Mouse (Mus musculus): ENCODE measurements around the gene Upp2. TPM values are rescaled to one million over a fixed set of nuclear protein-coding genes. Genes with fewer than 3 reads are reported as not detected.

Gene Upp2
- total RNA-seq (2022) = 1 to 10 TPM; 1.5 to 2.8 (median 2.2) TPM

DNA sequence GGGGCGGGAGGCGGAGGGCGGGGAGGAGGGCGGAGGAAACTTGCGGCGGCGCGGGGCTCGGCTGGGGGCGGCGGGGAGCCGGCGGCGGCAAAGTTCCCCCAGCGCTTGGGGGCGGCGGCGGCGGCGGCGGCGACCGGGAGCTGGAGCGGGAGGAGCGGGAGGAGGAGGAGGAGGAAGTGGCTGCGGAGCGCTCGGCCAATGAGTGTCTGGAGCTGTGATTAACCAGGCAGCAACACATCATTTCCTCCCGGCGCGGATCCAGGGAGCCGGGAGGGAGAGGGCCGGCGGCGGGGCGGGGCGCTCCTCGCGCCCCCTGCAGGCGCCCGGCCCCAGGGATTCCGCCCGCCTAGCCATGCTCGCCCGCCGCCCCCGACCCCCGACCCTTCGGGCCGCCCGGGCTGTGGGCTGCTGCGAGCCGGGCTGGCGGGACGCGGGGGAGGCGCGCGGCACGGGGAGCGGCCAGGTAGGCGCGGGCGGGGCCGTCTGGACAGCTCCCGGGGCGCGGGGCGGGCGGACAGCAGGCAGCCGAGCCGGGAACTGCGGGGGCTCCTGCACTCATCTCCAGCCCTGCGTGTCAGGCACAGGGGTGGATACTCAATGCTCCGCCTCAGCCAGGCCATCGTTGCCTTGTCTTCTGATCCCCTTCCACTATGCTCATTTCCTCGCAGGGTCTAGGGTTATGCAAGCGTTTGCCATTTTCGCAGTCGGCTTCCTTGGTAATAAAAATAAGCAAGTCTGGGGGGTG lies at the start of gene Upp2, which contains the start of gene Acvr1:
Gene Upp2, plus strand, starts transcription at position 233 of the 745 bp plus-strand sequence.
Gene Acvr1, minus strand, starts transcription at position 92 of the 745 bp plus-strand sequence.
- DNase-seq (ENCODE audit: low spot score in 2 of 2) = peak; percentile 82 to 90

DNA sequence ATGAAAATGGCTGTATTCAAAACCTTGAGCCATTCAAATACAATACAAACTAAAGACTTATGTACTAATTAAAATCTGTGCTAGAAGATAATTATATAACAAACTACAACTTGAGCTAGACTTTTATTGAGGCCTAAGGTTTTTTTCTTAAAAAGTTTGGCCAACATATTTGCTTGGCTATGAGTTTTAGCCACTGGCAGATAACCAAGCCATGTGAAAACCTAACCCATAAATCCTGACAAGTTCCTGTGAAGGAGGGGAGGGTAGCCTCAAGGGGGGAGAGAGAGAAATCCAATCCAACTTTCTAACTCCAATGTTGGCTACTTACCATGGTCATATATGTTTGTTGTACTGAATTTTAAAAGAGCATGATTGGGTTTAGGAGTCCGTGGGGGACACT lies 48.6 kb upstream of the Upp2 start:
- no peak for DNase-seq (ENCODE audit: low spot score in 2 of 2)

DNA sequence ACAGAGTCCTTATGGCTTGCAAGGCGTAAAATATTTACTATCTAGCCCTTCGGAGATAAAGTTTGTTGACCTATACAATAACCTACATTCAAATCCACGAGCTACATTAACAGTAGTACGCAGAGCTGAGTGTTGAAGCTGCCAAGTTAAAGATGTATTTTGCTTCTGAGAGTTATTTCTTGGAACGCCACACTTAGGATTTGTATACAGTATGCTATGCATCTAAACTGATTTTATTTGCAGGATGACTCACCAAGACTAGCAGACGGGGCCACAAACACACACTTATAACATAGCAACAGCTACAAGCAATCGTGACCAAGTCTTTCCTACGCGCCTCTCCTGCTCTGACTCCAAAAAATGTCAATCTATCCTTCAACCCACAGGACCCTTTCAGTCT lies 46.4 kb upstream of the Upp2 start:
- DNase-seq (ENCODE audit: low spot score in 2 of 2) = no peak

DNA sequence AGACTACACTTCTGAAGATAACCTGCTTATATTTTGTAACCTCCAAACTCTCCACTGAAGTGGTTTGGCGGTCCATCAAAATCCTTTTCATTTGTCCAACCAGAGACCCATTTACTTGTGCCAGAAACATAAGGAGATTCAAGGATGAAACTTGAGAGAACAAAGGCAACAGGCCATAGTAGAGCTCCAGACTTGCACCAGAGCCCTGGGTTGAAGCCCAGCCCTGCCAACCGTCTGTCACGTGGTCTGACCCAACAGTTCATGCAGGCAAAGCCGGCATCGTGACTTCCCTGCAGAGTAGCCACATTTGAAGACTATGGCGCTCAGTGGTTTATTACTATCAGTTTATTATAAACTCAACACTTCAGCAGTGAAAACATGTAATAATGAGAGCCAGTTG lies 45.5 kb upstream of the Upp2 start:
- DNase-seq (ENCODE audit: low spot score in 2 of 2) = no peak

DNA sequence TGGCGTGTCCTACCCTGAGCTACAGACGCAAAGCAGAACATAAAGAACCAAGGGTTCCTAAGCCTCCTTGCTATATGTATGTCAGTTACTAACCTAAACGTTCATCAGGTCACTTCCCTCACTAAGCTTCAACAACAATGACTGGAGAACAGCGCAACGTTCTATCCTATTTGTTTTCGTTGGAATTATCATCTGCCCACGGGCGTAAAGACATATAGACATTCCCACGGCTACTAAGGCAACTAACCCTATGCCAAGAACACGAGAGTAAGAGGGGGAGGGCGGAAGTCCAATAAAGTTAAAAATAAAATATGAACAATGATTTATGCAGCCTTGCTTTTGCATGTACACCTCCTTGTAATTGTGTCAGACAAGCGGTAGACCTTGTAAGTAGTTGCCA lies 44.0 kb upstream of the Upp2 start:
- no peak for DNase-seq (ENCODE audit: low spot score in 2 of 2)

DNA sequence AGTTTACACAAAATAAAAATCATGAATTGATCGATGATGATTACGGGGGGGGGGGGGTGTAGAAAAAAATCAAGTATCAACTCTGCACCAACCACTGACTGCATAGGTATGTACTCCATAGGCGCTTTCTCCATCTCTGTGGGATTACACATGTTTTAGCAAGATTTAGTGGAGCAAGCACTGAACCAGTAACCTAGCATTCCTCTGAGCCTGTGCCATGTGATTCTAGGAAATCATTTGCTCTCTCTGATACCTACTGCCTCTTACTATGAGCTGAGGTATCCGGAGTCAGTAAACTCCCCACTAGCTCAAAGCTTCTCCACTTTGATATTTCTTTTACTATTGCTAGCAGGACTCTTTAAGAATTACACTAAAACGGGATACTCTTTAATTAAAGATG lies 43.2 kb upstream of the Upp2 start:
- DNase-seq (ENCODE audit: low spot score in 2 of 2) = no peak

DNA sequence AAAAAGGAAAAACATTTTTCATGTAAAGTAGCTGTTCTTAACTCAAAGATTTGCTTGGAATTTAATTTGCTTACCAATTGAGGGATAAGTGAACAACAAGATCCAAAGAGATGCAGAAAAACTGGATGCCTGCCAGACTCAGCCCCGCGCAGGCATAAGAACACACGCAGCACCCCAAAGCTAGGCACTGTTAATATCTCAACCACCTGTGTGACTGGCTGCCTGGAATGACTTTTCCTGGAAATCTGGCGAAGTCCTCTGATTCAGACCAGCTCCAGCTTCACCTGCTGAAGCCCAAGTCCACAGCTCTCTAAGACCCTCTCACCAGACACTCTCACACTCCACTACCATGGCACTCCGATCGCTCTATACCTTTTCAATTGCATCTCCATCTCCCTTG lies 42.7 kb upstream of the Upp2 start:
- DNase-seq (ENCODE audit: low spot score in 2 of 2) = no peak

DNA sequence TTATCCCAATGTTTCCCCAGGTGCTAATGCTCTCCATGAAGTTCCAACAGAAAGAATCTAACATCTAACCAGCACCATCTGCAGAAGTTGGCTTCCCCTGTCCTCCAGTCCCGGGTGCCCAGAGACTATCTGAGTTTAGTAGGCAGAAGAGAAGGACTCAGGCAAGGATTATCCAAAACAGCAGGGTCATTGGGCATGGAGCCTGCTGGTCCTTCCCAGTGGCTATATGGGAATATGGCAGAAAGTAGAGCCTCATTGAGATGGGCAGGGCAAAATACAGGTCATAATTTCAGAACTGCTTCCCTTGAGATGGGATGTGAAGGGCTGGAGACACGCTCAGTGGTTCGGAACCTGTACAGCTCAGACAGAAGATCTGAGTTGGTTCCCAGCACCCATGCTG lies 39.3 kb upstream of the Upp2 start:
- no peak for DNase-seq (ENCODE audit: low spot score in 2 of 2)

DNA sequence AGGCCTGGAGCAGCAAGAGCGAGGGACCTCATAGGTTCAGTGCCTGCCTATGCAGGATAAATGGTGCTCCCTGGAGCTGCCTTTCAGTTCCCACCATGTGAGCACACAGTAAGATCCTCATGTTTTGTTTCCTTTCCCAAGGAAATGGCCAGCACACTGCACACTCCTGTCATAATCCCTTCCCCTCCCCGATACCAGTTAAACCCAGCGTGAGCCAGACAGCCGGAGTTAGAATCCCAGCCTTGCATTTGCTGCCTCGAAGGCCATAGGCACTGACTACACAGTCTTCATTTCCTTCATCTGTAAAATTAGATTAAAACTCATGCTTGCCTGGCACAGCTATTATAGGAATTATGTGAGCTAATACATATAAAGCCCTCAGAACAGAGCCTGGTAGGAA lies 37.7 kb upstream of the Upp2 start:
- DNase-seq (ENCODE audit: low spot score in 2 of 2) = no peak

DNA sequence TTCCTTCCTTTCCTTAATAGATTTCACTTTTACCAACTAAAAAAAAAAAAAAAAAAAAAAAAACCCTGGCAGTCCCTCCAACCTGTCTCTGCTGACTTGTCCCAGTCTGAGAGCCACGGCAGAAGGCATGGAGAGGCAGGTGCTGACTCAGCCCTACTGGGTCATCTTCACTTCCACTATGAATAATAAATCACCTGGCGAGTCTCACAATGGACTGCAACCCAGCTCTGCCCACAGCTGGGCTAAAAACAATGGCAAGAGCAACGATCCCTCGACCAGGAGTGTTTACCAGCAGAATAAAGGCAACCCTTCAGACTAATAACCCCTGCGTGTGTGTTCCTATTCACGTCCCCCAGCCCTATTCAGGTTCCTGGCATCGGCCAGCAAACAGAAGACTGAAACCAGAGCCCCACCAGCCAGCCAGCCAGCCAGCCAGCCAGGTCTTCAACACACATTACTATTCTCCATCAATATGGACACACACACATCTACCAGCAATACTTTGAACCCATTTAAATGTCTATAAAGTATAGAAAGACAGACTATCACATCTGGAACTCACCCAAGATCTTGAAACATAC lies 37.1 kb upstream of the Upp2 start:
- peak in 1 of 2 experiments; percentile 29 for DNase-seq (ENCODE audit: low spot score in 2 of 2)

DNA sequence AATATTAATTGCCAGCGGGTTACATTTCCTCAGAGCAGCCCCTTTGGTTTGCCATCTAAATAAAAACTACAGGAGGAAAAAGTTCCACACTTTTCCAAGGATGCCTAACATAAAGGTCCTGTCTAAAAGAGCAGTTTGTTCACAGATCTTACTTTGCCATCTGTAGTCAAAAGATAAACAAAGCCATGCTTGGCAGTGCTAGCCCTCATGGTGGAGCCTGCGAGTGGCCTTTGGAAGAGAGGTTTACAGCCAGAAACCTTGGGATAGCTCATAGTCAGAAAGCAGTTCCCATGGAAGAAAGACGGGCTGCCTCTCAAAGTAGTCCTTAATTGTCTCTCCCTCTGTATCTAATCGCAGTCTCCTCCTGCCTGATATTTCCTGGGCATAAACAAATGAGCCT lies 36.6 kb upstream of the Upp2 start:
- DNase-seq (ENCODE audit: low spot score in 2 of 2) = no peak

DNA sequence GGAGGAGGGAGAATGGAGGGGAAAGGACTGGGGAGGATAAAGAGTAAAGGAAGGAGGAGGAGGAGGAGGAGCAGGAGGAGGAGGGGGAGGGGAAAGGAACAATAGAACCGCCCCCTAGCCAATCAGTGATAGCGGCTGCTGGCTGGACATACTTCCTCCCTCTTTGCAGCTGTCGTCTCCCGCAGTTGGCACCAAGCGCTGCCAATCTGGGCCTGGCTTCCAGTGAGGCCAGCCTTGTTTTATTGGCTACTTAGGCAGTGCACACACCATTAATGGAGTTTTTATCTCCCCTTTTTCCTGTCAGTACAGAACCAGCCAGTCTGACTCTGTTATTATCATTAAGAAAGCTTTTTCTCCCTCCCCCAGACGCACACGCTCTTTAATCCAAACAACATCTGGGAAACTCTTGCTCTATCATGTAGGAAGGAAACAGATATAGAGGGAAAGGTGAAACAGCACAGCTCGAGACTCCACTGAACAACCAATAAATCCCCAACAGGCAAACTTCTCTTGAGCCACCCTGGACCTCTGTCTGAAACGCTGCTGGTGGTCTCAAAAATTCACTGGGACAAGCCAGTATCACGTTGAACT lies 34.7 kb upstream of the Upp2 start:
- peak; percentile 59 to 81 for DNase-seq (ENCODE audit: low spot score in 2 of 2)

DNA sequence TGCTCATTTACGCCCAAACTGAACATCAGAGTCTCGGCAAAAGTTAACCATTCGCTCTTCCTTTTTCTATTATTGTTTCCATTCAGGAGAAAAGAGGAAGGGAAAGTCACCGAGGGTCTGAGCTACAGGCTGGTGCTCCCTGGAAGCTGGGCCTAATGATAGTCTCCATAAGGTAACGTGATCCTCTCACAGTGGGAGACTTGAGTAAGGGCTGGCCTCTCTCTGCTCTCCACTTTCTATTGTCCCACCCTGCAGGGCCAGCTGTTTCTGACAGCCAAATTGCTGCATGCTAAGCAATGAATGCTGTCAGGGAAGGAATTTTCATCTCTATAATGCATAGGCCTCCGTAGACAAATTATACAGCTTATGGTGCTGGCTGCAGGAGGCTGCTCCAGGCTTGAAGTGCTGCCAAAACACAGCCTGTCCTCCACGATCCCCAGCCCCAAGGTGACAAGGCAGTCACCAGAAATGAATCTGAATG lies 33.5 kb upstream of the Upp2 start:
- no peak for DNase-seq (ENCODE audit: low spot score in 2 of 2)

DNA sequence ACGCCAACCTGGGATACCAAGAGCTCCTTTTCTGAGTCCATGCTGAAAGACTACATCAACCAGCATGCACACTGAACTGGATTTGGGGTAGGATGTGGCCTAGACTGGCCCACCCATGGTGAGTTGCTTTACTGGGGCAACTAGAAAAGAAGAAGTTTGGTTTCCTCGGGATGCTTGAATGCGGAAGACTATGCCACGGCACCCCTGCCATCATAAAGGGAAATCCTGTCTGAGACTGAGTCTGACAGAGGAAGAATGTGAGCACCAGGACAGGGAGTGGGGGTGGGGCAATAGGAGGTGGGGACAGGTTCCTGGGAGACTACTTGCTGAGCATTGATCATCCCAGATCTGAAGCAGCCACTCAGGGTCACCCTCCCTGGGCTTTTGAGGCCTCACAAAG lies 32.7 kb upstream of the Upp2 start:
- DNase-seq (ENCODE audit: low spot score in 2 of 2) = no peak

DNA sequence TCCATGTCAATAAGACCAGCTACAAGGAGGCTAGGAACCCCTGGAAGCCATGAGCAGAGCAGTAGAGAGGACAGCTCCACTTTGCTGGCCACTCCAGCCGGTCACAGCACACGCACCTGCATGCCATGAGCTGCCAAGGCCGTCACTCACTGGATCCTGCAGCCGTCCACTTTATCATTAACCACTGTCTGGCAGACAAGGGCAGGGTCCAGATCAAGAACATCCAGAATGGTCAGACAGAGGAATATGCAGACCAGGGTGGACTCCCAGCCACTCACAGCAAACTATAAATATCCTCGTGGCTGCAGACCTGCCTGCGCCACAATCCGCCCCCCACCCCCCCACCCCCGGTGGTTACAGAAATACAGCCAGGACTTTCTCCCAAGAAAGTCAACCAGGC lies 31.9 kb upstream of the Upp2 start:
- no peak for DNase-seq (ENCODE audit: low spot score in 2 of 2)

DNA sequence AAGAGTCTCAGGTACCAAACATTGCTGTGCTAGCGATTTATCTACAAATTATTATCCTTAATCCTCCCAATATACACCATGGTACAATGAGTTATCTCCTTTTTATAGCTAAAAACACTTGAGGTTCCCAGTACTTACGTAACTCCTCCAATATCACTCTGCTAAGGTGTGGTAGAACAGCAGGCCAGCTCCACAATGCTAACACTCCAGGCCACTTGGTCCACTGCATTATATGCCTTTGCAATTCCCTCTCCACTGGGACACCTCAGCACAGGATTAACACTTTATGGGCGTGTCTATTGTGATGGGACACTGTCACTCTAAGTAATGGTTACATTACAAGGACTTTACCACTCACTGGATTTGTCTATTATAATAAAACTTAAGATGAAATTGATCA lies 30.3 kb upstream of the Upp2 start:
- no peak for DNase-seq (ENCODE audit: low spot score in 2 of 2)

DNA sequence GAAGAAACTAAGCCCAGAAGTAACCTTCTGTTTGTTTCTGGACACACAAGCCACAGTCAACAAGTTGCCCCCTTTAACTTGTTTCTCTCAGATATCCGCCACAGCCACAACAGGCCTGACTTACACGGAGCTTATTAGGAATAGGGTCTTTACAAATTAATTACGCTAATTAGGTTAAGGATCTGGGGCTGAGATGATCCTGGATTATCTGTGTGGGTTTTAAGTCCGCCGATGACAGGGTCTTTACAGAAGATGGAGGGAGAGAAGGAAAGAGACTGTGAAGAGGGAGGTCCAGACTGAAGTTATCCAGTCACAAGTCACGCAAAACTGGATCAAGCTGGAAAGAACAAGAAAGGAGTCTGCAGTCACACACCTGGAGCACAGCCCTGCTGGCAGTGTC lies 28.9 kb upstream of the Upp2 start:
- DNase-seq (ENCODE audit: low spot score in 2 of 2) = no peak

DNA sequence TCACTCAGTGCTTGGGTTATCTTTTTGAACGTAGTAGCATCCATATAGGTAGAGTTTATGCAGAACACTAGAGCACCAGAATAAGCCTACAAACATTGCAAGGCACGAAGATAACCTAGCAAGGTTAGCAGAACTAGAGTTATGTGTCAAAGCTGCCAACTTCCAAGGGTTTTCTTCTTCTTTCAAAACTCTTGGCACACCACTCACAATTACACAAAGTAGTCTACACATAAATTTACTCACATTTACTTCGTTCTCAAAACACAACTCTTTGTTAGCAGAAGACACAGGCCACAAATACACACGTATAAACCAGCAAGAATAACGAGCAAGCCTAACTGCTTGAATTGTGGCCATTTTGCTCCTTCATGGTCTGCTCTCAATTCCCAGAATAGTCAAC lies 23.8 kb upstream of the Upp2 start:
- DNase-seq (ENCODE audit: low spot score in 2 of 2) = no peak

DNA sequence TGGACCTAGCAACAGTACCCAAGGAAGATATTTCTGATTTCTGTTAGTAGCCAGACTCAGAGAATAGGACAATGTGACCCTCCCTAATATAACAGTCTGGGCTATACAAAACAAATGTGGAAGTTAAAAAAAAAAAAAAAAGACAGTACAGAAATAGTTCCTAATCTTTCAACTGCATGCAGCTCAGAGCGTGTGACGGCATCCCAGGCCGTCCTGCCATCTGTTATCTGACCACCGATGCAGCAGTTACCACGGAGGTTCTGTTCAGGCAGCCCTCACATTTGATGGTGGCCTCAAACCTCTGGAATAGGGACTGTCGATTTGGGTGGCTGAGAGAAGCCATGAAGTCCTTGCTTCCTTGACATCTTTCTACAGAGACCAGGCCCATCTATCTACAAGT lies 22.7 kb upstream of the Upp2 start:
- no peak for DNase-seq (ENCODE audit: low spot score in 2 of 2)

DNA sequence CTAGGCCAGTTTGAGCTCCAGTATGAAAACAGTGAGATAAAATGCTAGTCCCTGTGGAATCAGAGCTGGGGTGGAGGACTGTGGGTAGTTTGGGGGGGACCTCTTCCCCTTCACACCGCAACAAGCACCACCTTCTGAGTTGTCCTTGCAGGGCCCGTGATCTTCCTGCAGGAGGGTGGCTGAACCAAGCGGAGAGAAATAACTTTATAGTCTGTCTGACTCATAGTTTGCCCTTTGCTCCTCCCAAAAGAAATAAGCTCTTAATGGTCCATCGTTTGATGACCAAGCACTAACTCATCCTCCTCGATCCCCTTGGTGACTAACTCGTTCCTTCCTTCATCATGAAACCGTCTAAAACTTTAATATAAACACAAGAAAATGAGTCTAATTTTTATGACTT lies 20.8 kb upstream of the Upp2 start:
- DNase-seq (ENCODE audit: low spot score in 2 of 2) = no peak

DNA sequence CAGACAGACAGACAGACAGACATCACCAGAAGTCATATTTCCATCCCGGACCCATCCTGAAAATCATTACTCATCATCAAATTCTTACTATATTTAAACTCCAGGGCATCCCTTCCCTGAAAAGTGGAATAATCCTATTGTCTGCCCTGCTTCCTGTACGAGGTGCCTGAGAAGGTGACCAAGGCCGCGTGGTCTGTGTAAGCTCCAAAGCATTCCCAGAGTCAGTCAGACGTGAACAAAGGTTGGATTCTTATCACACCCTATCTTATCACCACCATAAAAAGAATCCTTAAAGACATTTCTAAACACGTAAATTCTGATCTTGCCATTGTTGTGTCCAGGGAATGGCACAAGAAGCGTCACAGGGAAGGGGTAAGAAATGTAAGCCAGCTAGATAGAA lies 18.2 kb upstream of the Upp2 start:
- no peak for DNase-seq (ENCODE audit: low spot score in 2 of 2)

DNA sequence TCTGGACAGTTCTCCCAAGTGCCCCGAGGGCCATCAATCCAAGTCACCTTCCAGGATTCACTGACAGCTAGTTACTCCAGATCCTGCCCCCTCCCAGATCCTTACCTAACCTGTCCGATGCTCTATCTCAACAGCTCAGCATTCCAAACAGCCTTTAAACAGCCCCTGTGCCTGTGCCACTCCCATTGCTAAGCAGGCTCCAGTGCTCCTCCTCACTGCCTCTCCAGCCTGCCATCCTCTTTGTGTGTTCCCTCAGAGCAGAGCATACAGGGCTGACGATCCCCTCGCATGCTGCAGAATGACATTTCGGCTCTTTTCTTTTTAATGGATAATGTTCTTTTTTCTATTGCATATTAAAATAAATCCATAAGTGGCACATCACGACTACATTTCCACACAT lies 17.1 kb upstream of the Upp2 start:
- no peak for DNase-seq (ENCODE audit: low spot score in 2 of 2)

DNA sequence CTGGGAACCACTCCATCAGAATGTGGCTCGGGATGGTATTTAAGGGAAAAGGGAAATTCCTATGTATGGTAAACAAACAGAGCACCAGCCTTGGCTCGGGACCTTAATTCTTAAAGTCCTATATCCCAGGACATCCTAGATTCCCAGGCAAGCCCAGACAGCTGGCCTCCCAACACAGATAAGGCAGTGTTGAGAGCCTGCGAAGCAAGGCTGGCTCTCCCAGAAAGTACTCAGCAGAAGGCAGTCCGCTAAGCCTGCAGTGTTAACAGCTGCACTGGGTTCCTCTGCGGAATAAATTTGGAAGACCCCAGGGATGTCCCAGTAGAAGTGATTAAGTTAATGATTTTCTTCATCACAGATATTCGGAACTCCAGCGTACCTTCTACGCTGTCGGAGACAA lies 16.6 kb upstream of the Upp2 start:
- no peak for DNase-seq (ENCODE audit: low spot score in 2 of 2)

Measured in gastrocnemius, adult 8-10 months (tissue).